Mouse (Mus musculus) inflammation-experienced regulatory T-cells, adult 6 months (primary cell): Measurements from ENCODE around the gene Pla2g4a. TPM values are rescaled to one million over a fixed set of nuclear protein-coding genes. Genes with fewer than 3 reads are reported as not detected.

ENCODE experiments used
- ATAC-seq: one replicate; pipeline ENCODE4 v1.8.0; 2017
- polyA plus RNA-seq, 3 experiments: library from polyadenylated mRNA; unstranded; fragments of 100-300 nt; shearing (Covaris generic); gene quantifications; one replicate each; pipeline ENCODE4 v1.2.1; 2017

The Pla2g4a gene
- polyA plus RNA-seq, 3 experiments from 2014 or later = 0.58 TPM; not detected in 2

- ATAC-seq = no peak
Measured at GRCm38 (mm10) chr1:149846655-149847054, 114.4 kb downstream of the Pla2g4a start.

- ATAC-seq = no peak
Measured at GRCm38 (mm10) chr1:149841845-149842244, 119.2 kb downstream of the Pla2g4a start.

GRCm38 (mm10) chr1:149840961-149841416 is 120.1 kb downstream of the Pla2g4a start:
- no peak for ATAC-seq

GRCm38 (mm10) chr1:149840312-149840930 is 120.7 kb downstream of the Pla2g4a start:
- no peak for ATAC-seq

GRCm38 (mm10) chr1:149836496-149836895 is 124.6 kb downstream of the Pla2g4a start:
- ATAC-seq = no peak

GRCm38 (mm10) chr1:149833876-149834275 is 127.2 kb downstream of the Pla2g4a start:
- no peak for ATAC-seq

- ATAC-seq = no peak
Measured at GRCm38 (mm10) chr1:149832952-149833351, 128.1 kb downstream of the Pla2g4a start.

GRCm38 (mm10) chr1:149832514-149832913 is 128.6 kb downstream of the Pla2g4a start:
- no peak for ATAC-seq

- no peak for ATAC-seq
Measured at GRCm38 (mm10) chr1:149831100-149831499, 130.0 kb downstream of the Pla2g4a start.

- no peak for ATAC-seq
Measured at GRCm38 (mm10) chr1:149813616-149814345, 147.3 kb downstream of the Pla2g4a start.

- no peak for ATAC-seq
Measured at GRCm38 (mm10) chr1:149809527-149809926, 151.6 kb downstream of the Pla2g4a start.

Other genes starting within 250 kb of the Pla2g4a start
- not detected for gene Ptgs2, start 138.7 kb upstream of the Pla2g4a start, polyA plus RNA-seq